Mouse (Mus musculus): ENCODE measurements at regions not wholly inside any gene's neighbourhood (a gene's known extent, or its start where the extent isn't known, plus 50 kb on each side); places are given as distances from the start of the nearest gene placed in this dataset.

DNA sequence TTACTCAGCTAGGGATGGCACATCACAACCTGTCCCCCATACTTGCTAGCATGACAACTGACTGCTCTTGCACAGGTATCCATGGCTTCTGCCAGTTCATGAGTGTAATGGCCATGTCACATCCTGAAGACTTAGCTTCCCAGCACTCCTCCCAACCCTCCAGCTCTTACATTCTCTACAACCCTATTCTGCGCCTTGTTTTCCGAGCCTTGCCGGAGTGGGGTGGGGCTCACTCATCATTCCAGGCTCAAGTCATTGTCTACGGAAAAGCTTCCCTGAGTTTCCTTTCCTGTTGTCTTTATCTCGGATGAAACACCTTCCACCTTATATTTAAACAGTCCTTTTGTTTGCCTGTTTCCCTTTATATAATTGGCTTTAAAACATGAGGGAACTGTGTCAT, 69.6 kb downstream of the Prdm13 start:
- no peak for DNase-seq

DNA sequence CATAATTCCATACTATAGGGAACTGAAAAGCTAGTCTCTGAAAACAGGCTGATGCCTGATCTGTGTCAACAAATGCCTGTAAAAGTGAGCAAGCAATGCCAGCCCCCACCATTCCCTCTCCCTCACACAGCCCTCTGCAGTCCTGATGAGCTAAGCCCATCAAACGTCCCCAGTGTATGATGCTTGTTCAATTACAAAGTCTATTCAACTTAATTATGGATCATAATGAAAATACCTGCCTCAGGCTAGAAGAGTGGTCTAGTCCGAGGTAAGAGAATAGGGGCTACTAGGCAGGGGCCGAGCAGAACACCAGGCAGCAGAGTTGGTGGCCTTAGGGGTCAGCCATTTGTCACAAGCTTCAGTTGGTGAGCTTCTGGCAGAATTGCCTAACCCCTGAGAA, 71.3 kb downstream of the Prdm13 start:
- DNase-seq, result peak; percentile 34

DNA sequence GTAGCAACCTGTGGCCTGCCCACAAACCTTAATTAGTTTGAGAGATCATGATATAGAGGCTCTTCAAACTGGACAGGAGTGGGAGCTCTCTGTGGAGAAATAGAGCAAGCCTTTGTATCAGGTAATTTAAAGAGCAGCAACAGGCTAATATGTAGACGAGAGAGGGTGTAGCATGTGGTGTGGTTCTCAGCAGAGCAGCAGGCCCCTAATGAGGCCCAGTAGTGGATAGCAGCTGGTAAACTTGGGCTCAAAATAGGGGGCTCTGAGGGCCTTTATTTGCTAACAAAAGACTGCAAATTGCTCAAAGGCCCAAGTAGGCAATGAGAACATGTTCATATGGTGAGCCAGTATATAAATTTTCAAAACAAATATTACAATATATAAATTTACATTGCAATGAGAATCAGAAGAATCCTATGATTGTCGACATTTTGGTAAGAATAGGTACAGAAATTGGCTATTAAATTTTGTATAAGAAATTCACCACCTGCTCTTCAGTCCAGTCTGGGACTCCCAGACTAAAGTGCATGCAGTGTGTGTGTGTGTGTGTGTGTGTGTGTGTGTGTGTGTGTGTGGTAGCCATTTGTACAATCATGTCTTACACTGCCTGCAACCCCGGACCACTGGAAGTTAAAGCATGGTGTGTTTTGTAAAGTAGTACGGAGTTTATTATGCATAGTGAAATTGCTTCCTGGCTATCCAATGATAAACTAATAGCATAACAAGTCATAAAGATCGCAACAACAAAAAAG, 74.1 kb downstream of the Prdm13 start:
- peak; percentile 70 for DNase-seq

DNA sequence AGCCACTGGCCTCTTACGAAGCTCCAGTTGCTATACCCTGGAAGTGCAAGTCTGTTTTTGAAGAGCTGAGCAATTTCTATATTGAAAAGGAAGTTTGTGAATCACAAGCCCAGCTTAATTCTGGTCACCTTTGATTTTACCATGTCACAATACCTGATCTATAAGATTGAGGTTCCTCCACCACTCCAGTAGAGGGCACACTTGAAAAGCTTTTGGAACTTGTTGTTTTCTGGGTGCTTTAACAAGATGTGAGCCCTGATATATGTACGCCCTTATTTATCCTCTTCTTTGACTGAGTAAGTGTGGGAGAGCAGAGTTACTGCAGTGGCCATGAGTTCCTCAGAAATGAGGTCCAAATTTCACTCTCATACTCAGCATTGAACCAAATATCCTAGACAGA, 87.7 kb downstream of the Prdm13 start:
- DNase-seq, result peak; percentile 15

DNA sequence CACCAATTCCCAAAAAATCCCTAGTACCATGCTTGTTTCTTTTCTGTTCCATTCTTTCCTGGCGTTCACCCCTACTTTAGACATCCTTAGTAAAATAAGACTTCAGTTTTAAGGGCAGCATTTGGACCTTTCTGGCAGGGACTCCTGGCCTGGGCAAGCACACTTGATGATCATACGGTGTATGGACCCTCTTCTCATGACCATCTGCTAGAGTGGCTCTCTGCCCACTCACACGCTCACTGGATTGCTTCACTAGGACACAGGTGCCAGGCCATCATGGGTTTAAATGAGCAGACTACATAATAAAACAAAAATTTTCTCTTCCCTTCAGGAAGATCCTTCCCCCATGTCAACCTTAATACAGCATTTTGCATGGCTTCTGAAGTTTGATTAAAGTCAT, 138.0 kb downstream of the Prdm13 start:
- DNase-seq, result no peak

DNA sequence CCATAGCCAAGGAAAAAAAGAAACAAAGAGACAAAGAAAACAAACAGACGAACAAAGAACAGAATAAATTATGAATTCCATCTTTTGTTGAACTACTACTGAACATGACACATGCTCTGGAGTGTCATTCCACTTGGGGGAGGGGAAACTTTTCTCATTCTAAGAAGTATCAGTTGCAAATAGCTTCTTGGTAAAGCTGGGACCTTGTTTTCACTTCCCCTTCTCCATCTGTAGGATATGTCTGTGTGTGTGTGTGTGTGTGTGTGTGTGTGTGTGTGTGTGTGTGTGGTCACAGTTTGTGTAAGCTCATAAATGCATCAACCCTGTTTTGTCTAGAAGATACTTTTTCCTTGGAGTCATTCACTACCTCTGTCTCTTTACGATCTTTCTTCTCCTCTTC, 146.2 kb downstream of the Prdm13 start:
- no peak for DNase-seq

DNA sequence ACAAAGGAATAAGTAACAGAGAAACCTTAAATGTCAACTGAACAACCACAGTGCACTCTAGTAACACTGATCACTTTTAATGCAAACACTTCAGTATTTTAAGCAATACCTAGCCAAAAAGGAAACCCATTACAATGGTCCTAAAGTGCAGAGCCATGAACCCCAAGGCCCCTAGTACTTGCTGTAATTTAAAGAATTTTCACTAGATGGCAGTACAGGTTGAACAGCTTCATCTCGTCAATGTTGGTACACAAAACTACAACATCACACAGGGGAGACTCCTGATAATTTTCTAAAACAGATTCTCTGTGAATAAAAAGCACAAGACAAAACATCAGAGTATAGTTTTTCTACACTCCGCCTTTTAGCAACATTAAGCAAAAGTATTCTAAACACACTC, 149.8 kb downstream of the Prdm13 start:
- peak; percentile 49 for DNase-seq

DNA sequence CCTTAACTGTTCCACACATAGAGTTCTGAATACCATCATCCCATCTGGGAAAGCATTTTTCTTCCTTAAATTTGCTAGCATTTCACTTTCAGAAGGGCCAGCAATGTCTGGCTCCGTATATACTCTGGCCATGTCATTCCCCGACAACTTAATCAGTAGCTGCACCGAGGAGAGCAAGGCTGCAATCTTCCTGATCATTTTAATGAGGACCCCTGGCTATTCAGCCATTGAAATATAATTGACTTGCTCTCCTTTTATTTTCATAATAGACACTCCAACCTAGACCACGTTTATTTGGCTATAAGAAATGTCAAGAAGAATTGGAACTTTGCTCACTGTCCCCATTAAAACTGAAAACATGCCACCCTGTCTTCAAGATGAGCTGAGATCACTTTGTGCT, 153.6 kb downstream of the Prdm13 start:
- peak; percentile 54 for DNase-seq
